Mouse (Mus musculus): ENCODE measurements around the gene Braf.

Braf gene

GRCm38 (mm10) chr6:39556900-39557659 lies 168.2 kb downstream of the Braf start:
- no peak for DNase-seq (ENCODE audit: low read depth, low spot score)

- no peak for DNase-seq (ENCODE audit: low read depth, low spot score)
Observed at GRCm38 (mm10) chr6:39555648-39555945, 169.7 kb downstream of the Braf start.

GRCm38 (mm10) chr6:39554888-39555647 lies 170.2 kb downstream of the Braf start:
- DNase-seq (ENCODE audit: low read depth, low spot score) = no peak
